Mouse (Mus musculus): ENCODE results near the gene Pycard.
"Not testable (repeated sequence)": the region's sequence is repeated elsewhere in the genome, so short reads cannot be mapped to it uniquely, and the experiment has no call there.

The Pycard gene

GRCm38 (mm10) chr7:128003688-128004087 lies 10.0 kb upstream of the Pycard start, which contains the start of gene Trim72:
Trim72 (plus strand) TSS chr7:128003949.
- no peak for DNase-seq (ENCODE audit: low spot score in 2 of 2)

GRCm38 (mm10) chr7:128003098-128003497 lies 9.4 kb upstream of the Pycard start:
- no peak for DNase-seq (ENCODE audit: low spot score in 2 of 2)

DNA sequence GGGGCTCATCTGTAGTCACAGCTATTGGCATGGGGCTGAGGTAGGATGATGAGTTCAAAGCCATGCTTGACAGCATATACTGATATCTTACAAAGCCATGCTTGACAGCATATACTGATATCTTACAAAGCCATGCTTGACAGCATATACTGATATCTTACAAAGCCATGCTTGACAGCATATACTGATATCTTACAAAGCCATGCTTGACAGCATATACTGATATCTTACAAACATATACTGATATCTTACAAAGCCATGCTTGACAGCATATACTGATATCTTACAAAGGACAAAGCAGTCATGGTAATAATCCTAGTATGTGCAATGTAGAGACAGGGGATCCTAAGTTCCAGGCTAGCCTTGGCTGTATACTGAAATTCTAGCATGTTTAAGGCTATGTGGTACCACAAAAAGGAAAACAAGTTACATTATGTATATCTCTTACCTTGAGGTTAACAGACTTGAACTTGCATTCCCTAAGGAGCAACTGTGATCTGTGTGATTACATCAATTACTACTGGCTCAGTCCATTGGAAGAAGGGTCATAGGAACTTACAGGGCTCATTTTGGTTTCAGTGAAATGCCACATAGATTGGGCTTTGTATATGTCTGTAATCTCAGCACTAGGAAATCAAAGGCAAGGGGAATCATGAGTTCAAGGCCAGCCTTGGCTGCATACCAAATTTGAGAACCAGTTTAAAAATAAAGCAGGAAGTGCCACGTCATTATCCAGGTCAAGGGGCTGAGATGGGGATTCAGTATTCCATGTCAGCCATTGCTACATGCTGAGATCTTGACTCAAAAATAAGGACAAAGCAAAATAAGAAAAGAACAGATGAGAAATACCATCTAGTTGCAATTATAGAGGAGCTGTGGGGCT lies 6.6 kb upstream of the Pycard start:
- no peak for DNase-seq (ENCODE audit: low spot score in 2 of 2)

GRCm38 (mm10) chr7:127999436-127999835 lies 5.8 kb upstream of the Pycard start:
- no peak for DNase-seq (ENCODE audit: low spot score in 2 of 2)

DNA sequence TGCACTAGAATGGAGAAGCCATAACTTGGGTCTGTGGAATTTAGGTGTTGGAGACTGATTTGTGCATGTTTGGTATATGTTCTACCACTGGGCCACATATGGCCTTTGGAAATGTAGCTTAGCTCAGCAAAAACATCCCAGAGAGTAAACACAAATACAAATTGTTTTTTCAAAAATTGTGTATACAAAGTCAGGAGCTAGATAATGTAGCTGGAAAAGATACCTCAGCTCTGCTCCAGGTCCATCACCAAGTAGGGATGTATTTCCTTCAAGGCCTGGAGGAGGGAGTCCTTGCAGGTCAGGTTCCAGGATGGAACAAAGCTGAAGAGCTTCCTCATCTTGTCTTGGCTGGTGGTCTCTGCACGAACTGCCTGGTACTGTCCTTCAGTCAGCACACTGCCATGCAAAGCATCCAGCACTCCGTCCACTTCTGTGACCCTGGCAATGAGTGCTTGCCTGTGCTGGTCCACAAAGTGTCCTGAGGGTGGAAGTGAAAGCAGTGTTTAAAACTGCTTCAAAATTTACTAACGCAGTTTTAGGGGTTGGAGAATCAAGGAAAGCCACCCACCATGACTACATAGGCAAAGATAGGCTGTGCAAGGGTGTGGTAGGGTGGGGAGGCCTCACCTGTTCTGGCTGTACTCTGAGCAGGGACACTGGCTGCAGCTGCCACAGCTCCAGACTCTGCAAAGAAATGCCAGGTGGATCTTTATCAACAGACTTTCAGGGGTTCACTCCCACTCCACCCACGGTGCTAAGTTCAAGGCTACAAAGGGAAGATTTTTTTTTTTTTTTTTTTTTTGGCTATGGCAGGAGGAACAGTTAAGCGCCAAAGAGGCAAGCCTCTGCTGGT lies 953 bp downstream of the Pycard start:
- DNase-seq (ENCODE audit: low spot score in 2 of 2): peak; percentile 35 to 42

DNA sequence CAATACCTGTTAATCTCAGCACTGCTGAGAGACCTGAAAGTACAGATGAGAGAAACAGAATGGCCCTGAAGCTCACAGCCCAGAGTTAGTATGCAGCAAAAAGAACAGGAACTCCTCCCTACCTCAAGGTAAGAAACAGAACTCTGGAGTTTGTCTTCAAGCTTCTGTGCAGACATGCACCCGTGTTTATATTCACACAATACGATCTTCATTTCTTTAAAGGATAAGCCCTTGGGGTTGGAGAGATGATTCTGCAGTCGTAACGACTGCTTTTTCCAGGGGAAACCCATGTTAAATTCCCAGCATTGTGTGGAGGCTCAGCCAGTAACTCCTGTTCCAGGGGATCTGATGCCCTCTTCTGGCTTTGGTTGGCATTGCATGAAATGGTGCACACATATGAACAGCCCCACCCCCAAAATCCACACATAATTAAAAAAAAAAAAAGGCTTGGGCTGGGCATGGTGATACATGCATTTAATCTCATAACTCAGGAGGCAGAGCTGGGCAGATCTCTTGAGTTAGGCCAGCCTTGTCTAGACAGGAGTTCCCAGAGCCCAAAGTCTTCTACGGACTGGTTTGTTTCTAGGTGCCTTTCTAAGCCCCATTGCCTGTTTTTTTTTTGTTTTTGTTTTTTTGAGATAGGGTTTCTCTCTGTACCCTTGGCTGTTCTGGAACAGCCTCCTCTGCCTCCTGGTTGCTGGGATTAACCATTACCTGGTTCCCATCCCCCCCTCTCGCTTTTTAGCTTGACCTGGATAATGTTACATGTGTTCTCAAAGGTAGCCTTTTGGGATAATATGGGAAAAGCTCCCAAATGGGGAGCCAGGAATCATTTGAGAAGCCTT lies 1.8 kb downstream of the Pycard start:
- DNase-seq (ENCODE audit: low spot score in 2 of 2): peak; percentile 74 to 88

DNA sequence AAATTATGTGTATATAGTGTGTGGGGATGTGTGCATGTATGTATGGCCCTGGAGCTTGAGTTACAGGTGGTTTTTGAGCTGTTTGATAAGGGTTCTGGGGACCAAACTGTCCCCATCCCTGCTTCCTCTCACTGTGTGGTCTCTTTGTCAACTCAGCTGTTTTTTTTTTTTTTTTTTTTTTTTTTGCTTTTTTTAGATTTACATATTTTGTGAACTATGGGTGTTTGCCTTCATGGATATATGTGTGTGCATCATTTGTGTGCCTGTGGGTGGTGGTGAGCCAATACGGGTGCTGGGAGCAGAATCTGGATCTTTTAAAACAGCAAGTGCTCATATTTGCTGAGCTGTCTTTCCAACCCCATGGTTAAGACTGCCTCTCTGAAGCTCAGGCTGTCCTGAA lies 4.8 kb downstream of the Pycard start:
- no peak for DNase-seq (ENCODE audit: low spot score in 2 of 2)

DNA sequence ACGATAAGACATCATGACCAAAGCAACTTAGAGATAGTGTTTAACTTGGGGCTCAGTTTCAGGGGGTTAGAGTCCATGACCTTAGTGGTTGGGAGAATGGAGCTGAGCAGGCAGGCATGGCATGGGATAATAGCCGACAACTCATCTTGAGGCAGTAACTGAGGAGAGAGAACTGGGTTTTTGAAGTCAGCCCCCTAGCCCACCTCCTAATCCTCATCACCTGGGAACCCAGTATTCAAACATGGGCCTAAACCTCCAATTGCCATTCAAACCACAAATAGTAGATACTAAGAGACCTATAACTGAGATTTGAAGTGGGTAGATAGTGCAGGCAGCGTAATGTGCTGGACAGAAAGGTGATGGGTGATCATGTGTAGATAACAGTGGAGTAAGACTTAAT lies 13.1 kb downstream of the Pycard start:
- no peak for DNase-seq (ENCODE audit: low spot score in 2 of 2)

DNA sequence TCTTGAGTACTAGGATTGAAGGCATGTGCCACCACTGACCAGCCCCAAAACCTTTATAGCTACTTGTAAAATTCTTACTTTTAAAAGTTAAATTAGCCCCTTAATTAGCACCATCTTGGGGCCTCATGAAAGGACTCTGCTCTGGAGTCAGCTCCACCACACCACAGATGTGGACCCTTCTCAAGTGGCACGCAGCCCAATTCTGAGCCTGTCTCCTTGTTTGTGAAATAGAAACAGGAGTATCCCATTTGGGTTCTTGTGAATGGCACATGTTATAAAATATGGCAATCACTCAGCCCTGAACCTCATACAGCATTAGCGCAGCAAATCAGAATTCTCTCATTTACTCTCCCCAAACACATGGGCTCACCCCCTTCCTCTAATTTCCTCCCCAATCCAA lies 14.8 kb downstream of the Pycard start:
- no peak for DNase-seq (ENCODE audit: low spot score in 2 of 2)

GRCm38 (mm10) chr7:127974413-127974930 lies 19.2 kb downstream of the Pycard start:
- no peak for DNase-seq (ENCODE audit: low spot score in 2 of 2)

GRCm38 (mm10) chr7:127967922-127968828 lies 25.5 kb downstream of the Pycard start:
- DNase-seq (ENCODE audit: low spot score in 2 of 2): peak; percentile 51 to 62

GRCm38 (mm10) chr7:127967004-127967921 lies 26.4 kb downstream of the Pycard start, which contains the start of gene Fus:
Fus (plus strand) TSS chr7:127967457.
- peak; percentile 92 to 97 for DNase-seq (ENCODE audit: low spot score in 2 of 2)

- DNase-seq (ENCODE audit: low spot score in 2 of 2): no peak
Measured at GRCm38 (mm10) chr7:127966371-127966918, 27.2 kb downstream of the Pycard start.

DNA sequence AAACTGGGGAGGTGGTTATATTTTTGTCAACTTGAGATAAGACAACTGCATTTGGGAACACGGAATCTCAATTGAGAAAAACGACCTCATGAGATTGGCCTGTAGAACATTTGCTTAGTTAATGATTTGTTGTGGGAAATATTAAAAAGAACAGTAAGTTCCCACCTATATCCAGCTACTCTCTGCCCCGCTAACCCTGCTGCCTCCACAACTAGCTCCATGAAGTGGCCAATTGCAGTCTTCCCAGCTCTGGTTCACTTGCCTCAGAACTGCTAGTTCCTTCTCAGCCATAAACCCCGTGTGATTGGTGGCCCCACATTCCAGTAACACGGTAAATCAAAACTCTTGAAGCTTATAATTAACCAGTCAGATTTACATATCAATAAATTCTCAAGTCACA lies 34.3 kb downstream of the Pycard start:
- no peak for DNase-seq (ENCODE audit: low spot score in 2 of 2)

- peak in 1 of 2 experiments; percentile 35 for DNase-seq (ENCODE audit: low spot score in 2 of 2)
Measured at GRCm38 (mm10) chr7:127952864-127953581, 40.6 kb downstream of the Pycard start.

DNA sequence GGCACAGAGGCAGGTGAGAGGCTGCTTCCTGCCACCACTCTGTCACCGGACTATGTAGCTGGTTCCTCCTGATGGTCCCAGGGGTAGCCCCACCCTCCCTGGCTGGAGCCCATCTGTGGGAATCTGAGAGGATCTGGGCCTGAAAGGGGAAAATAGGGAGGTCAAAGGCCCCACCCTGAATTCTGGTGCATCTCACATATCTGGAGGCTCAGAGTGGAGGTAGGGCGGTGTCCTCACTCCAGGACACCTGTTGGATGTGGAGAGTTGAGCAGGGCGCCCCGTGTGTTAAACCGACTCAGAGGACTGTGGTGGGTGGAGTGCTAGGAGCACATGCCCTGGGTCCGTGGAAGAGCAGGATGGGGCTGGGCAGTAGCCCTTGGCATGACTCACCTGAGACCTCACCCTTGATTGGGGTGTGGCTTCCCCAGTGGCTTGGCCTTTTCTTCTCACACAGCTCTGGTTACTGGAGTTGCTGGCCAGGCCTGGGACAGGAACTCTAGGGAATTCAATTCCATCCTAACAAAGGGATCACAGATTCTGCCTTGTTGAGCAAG lies 47.1 kb downstream of the Pycard start, which contains the start of gene Prss36:
Gene Prss36, minus strand, starts transcription at position 256 of the 554 bp plus-strand sequence.
- DNase-seq (ENCODE audit: low spot score in 2 of 2): no peak

DNA sequence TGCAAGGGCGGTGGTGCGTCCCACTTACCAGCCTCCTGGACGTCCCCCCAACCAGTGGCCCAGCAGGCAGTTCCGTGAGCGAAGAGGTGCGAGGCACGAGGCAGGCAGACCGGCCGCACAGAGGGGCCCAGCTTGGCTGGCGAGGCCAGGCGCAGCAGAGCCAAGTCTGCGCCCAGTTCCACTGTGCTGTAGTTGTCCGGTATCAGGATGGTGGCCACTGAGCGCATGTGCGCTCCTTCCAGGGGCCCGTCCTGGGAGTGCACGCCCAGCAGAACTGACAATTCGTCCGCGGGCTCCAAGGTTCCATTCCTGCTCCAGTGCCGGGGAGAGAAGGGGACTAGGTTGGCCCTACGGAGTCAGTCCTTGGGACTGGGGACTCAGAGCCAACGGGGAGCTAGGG lies 49.1 kb downstream of the Pycard start:
- DNase-seq (ENCODE audit: low spot score in 2 of 2): no peak

- DNase-seq (ENCODE audit: low spot score in 2 of 2): not testable (repeated sequence)
Measured at GRCm38 (mm10) chr7:127942097-127942496, 51.6 kb downstream of the Pycard start.

Measured in thymus, postnatal 10 days (tissue).